Mouse (Mus musculus) thymus, postnatal 36 days (tissue): ENCODE results near the gene Hnrnpf.

Experiments used
- DNase-seq, 2 experiments: peaks; one replicate each; pipeline ENCODE4 v3.0.0; 2022; ENCODE audit warnings: mixed read lengths in 2 of 2

Hnrnpf gene

GRCm38 (mm10) chr6:117892386-117892785, 7.7 kb upstream of the Hnrnpf start:
- DNase-seq: no peak

GRCm38 (mm10) chr6:117893435-117893834, 6.7 kb upstream of the Hnrnpf start:
- no peak for DNase-seq

GRCm38 (mm10) chr6:117897800-117898199, 2.3 kb upstream of the Hnrnpf start:
- no peak for DNase-seq

GRCm38 (mm10) chr6:117901510-117902402, 1.6 kb downstream of the Hnrnpf start:
- DNase-seq: no peak

- no peak for DNase-seq
These were observed 2.4 kb downstream of the Hnrnpf start for GRCm38 (mm10) chr6:117902556-117902955.

- no peak for DNase-seq
These were observed 3.7 kb downstream of the Hnrnpf start for GRCm38 (mm10) chr6:117903836-117904235.

GRCm38 (mm10) chr6:117905260-117905930, 5.3 kb downstream of the Hnrnpf start:
- no peak for DNase-seq

- no peak for DNase-seq
These were observed 5.9 kb downstream of the Hnrnpf start for GRCm38 (mm10) chr6:117906015-117906531.

GRCm38 (mm10) chr6:117906590-117907271, 6.6 kb downstream of the Hnrnpf start:
- peak; percentile 95 to 98 for DNase-seq

GRCm38 (mm10) chr6:117907301-117907978, 7.3 kb downstream of the Hnrnpf start:
- peak; percentile 88 to 92 for DNase-seq

- no peak for DNase-seq
These were observed 7.8 kb downstream of the Hnrnpf start for GRCm38 (mm10) chr6:117907979-117908355.

- DNase-seq: peak in 1 of 2 experiments; percentile 26
These were observed 8.3 kb downstream of the Hnrnpf start for GRCm38 (mm10) chr6:117908424-117908900.

- no peak for DNase-seq
These were observed 10.1 kb downstream of the Hnrnpf start for GRCm38 (mm10) chr6:117910120-117910661.

- DNase-seq: no peak
These were observed 14.4 kb downstream of the Hnrnpf start for GRCm38 (mm10) chr6:117914541-117914940.

- DNase-seq: no peak
These were observed 16.1 kb downstream of the Hnrnpf start for GRCm38 (mm10) chr6:117916205-117916736.

GRCm38 (mm10) chr6:117916737-117917426, 16.8 kb downstream of the Hnrnpf start:
- DNase-seq: peak; percentile 90 to 94

GRCm38 (mm10) chr6:117917576-117917975, 17.5 kb downstream of the Hnrnpf start:
- peak; percentile 77 to 84 for DNase-seq

- no peak for DNase-seq
These were observed 17.9 kb downstream of the Hnrnpf start for GRCm38 (mm10) chr6:117918043-117918442.

- no peak for DNase-seq
These were observed 20.8 kb downstream of the Hnrnpf start for GRCm38 (mm10) chr6:117920659-117921640.

- no peak for DNase-seq
These were observed 21.9 kb downstream of the Hnrnpf start for GRCm38 (mm10) chr6:117922041-117922440.
